Mouse (Mus musculus) MEL (cell line): ENCODE data around the gene Rprd1b. TPM values are rescaled to one million over a fixed set of nuclear protein-coding genes. Genes with fewer than 3 reads are reported as not detected.

Experiments used
- DNase-seq: peaks from one replicate; pipeline ENCODE4 v3.0.0; 2011; ENCODE audit warnings: low read depth, low spot score
- H3K27ac ChIP-seq: 2 replicates; pipeline ENCODE4 v1.5.1; 2012; ENCODE audit warnings: low read depth, mild to moderate bottlenecking, control low read depth, low read length, moderate library complexity; ENCODE audit not compliant: control insufficient read depth
- H3K27me3 ChIP-seq, 2 experiments: fragments of 150-350 bp in 1 of 2; sonication (generic) in 1 of 2; 2 replicates each; pipeline ENCODE4 v1.6.1; 2012; ENCODE audit warnings: low read length in 2 of 2, mild to moderate bottlenecking in 2 of 2, improper control_type of control experiment in 1 of 2, moderate library complexity in 1 of 2; ENCODE audit not compliant: insufficient read depth in 2 of 2, control insufficient read depth in 1 of 2
- H3K36me3 ChIP-seq, 2 experiments: 2 replicates each; pipeline ENCODE4 v1.6.1; 2012 to 2014; ENCODE audit warnings: low read length in 2 of 2, improper control_type of control experiment in 1 of 2, inconsistent platforms in 1 of 2, mild to moderate bottlenecking in 1 of 2; ENCODE audit not compliant: insufficient read depth in 2 of 2, control insufficient read depth in 1 of 2
- H3K4me1 ChIP-seq, 2 experiments: fragments of 150-350 bp in 1 of 2; sonication (generic) in 1 of 2; 2 replicates each; pipeline ENCODE4 v1.6.1; 2012; ENCODE audit warnings: low read length in 2 of 2, improper control_type of control experiment in 1 of 2, mild to moderate bottlenecking in 1 of 2; ENCODE audit not compliant: insufficient read depth in 2 of 2, control insufficient read depth in 1 of 2
- H3K4me3 ChIP-seq, 2 experiments: fragments of 150-350 bp in 1 of 2; sonication (generic) in 1 of 2; 2 replicates each; pipeline ENCODE4 v1.5.1; 2012; ENCODE audit warnings: low read depth in 2 of 2, low read length in 2 of 2, mild to moderate bottlenecking in 2 of 2, moderate library complexity in 2 of 2, control low read depth in 1 of 2, improper control_type of control experiment in 1 of 2; ENCODE audit not compliant: control insufficient read depth in 1 of 2, insufficient read depth in 1 of 2
- H3K79me2 ChIP-seq: 2 replicates; pipeline ENCODE4 v1.6.1; 2012; ENCODE audit warnings: mild to moderate bottlenecking, low read length, moderate library complexity; ENCODE audit not compliant: control insufficient read depth, poor library complexity, insufficient read depth
- H3K9ac ChIP-seq: 2 replicates; pipeline ENCODE4 v1.6.1; 2012; ENCODE audit warnings: low read depth, mild to moderate bottlenecking, control low read depth, low read length, moderate library complexity; ENCODE audit not compliant: control insufficient read depth, poor library complexity, severe bottlenecking
- H3K9me3 ChIP-seq: fragments of 150-350 bp; sonication (generic); replicated peaks from 2 replicates; pipeline ENCODE4 v1.6.1; 2012; ENCODE audit warnings: mild to moderate bottlenecking, low read length, improper control_type of control experiment, moderate library complexity; ENCODE audit not compliant: insufficient read depth
- BHLHE40 ChIP-seq: IDR thresholded peaks from 2 replicates; pipeline ENCODE4 v1.6.1; 2012; ENCODE audit warnings: low read depth, mild to moderate bottlenecking, inconsistent platforms, low read length, improper control_type of control experiment, borderline replicate concordance
- CHD1 ChIP-seq: IDR thresholded peaks from 2 replicates; pipeline ENCODE4 v1.6.1; 2012; ENCODE audit warnings: low read depth, mild to moderate bottlenecking, inconsistent platforms, low read length, improper control_type of control experiment
- CTCF ChIP-seq, 3 experiments: IDR thresholded peaks in 2 of 3; conservative IDR thresholded peaks in 1 of 3; 2 replicates each; pipeline ENCODE4 v1.5.1; 2011 to 2012; ENCODE audit warnings: low read length in 3 of 3, low read depth in 2 of 3, mild to moderate bottlenecking in 2 of 3, improper control_type of control experiment in 1 of 3, inconsistent platforms in 1 of 3, mixed read lengths in 1 of 3, moderate library complexity in 1 of 3; ENCODE audit not compliant: control insufficient read depth in 1 of 3, insufficient read depth in 1 of 3, poor library complexity in 1 of 3, severe bottlenecking in 1 of 3
- E2F4 ChIP-seq: IDR thresholded peaks from 2 replicates; pipeline ENCODE4 v1.6.1; 2011; ENCODE audit warnings: low read depth, low read length, improper control_type of control experiment, borderline replicate concordance
- ELF1 ChIP-seq: IDR thresholded peaks from 2 replicates; pipeline ENCODE4 v1.6.1; 2014; ENCODE audit warnings: low read depth, mild to moderate bottlenecking, inconsistent platforms, low read length, improper control_type of control experiment, moderate library complexity
- ETS1 ChIP-seq: IDR thresholded peaks from 2 replicates; pipeline ENCODE4 v1.6.1; 2012; ENCODE audit warnings: low read depth, mild to moderate bottlenecking, inconsistent platforms, low read length, improper control_type of control experiment, moderate library complexity
- GABPA ChIP-seq: IDR thresholded peaks from 2 replicates; pipeline ENCODE4 v1.6.1; 2012; ENCODE audit warnings: low read depth, mild to moderate bottlenecking, inconsistent platforms, low read length, improper control_type of control experiment, moderate library complexity
- HCFC1 ChIP-seq: IDR thresholded peaks from 2 replicates; pipeline ENCODE4 v1.6.1; 2012; ENCODE audit warnings: low read depth, mild to moderate bottlenecking, inconsistent platforms, low read length, improper control_type of control experiment, moderate library complexity
- JUND ChIP-seq: IDR thresholded peaks from 2 replicates; pipeline ENCODE4 v1.6.1; 2011; ENCODE audit warnings: low read depth, mild to moderate bottlenecking, improper control_type of control experiment, low read length
- KAT2A ChIP-seq: conservative IDR thresholded peaks from 2 replicates; pipeline ENCODE4 v1.6.1; 2012; ENCODE audit warnings: low read depth, low read length, improper control_type of control experiment, inconsistent platforms
- MAFK ChIP-seq: IDR thresholded peaks from 2 replicates; pipeline ENCODE4 v1.6.1; 2011; ENCODE audit warnings: low read depth, mild to moderate bottlenecking, low read length, improper control_type of control experiment, borderline replicate concordance
- MEF2A ChIP-seq: IDR thresholded peaks from 2 replicates; pipeline ENCODE4 v1.6.1; 2014; ENCODE audit warnings: low read depth, mild to moderate bottlenecking, inconsistent platforms, low read length, improper control_type of control experiment; ENCODE audit not compliant: poor library complexity, insufficient replicate concordance, severe bottlenecking; ENCODE audit errors: extremely low read depth
- MXI1 ChIP-seq: IDR thresholded peaks from 2 replicates; pipeline ENCODE4 v1.6.1; 2011; ENCODE audit warnings: mild to moderate bottlenecking, low read depth, low read length, improper control_type of control experiment
- POLR2AphosphoS2 ChIP-seq: IDR thresholded peaks from 2 replicates; pipeline ENCODE4 v1.6.1; 2011; ENCODE audit warnings: low read length, improper control_type of control experiment
- POLR2AphosphoS5 ChIP-seq: IDR thresholded peaks from 2 replicates; pipeline ENCODE4 v1.6.1; 2012; ENCODE audit warnings: low read depth, borderline replicate concordance, mild to moderate bottlenecking, inconsistent platforms, low read length, moderate library complexity, mixed read lengths
- RCOR1 ChIP-seq: IDR thresholded peaks from 2 replicates; pipeline ENCODE4 v1.6.1; 2012; ENCODE audit warnings: low read depth, mild to moderate bottlenecking, inconsistent platforms, low read length, improper control_type of control experiment
- TBP ChIP-seq: IDR thresholded peaks from 2 replicates; pipeline ENCODE4 v1.8.0; 2011; ENCODE audit warnings: low read depth, low read length, improper control_type of control experiment
- TCF12 ChIP-seq: IDR thresholded peaks from 2 replicates; pipeline ENCODE4 v1.6.1; 2014; ENCODE audit warnings: low read depth, mild to moderate bottlenecking, inconsistent platforms, low read length, improper control_type of control experiment, moderate library complexity
- USF2 ChIP-seq, 2 experiments: IDR thresholded peaks; 2 replicates each; pipeline ENCODE4 v1.6.1; 2011 to 2012; ENCODE audit warnings: improper control_type of control experiment in 2 of 2, low read length in 2 of 2, borderline replicate concordance in 1 of 2, inconsistent platforms in 1 of 2, low read depth in 1 of 2, mild to moderate bottlenecking in 1 of 2; ENCODE audit not compliant: insufficient read depth in 1 of 2
- ZMIZ1 ChIP-seq: IDR thresholded peaks from 2 replicates; pipeline ENCODE4 v1.6.1; 2012; ENCODE audit warnings: low read depth, mild to moderate bottlenecking, inconsistent platforms, low read length, improper control_type of control experiment, moderate library complexity
- polyA plus RNA-seq, 2 experiments: library from polyadenylated mRNA; stranded (reverse) in 1 of 2; unstranded in 1 of 2; fragments of >175 nt in 1 of 2; fragments of >200 nt in 1 of 2; gene quantifications; 2 replicates each; pipeline versions ENCODE4 v1.2.1 to v1.2.4; 2012; ENCODE audit warnings: low replicate concordance in 2 of 2, low read depth in 1 of 2; ENCODE audit not compliant: insufficient read length in 2 of 2, insufficient read depth in 1 of 2, missing spikeins in 1 of 2
- total RNA-seq: library from RNA; depleted of rRNA; stranded (reverse); fragments of 300-350 nt; gene quantifications from 2 replicates; pipeline ENCODE4 v1.2.3, GENCODE M21; 2012

The Rprd1b gene
- total and polyA plus RNA-seq, 3 experiments: 14.2 to 35.1 TPM; not detected in 1

DNA sequence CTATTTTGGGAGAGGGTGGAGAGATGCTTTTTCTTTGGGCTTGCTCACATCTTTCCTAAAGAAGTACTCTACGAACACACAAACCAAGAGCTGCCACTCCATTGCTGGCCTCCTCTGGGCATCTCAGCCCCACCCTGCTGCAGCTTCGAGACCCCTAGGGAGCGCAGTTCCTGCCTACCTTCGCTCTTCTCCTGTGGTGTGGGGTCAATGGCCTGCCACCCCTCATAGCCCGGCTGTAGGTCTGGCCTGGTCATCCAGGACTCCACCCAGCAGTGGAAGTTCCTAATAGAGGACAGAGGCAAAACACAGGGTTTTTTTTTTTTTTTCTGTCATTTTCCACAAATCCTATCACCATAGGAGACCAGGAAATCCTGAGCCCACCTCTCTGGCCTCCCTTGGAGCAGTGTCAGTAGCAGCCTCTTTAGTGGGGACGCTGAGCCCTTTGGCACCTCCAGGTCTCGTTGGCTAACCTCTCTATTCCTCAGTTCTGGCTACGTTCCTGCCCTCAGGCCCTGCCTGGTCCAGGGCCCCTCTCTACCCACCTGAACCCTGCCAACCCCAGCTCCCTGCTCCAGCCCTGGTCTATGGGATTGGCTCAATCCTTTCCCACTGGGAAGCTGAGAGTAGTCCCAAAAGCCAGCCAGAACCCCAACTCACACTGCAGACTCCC, 100.3 kb downstream of the Rprd1b start:
- TF ChIP-seq CTCF (IDR thresholded peaks at IDR 0.05 in 2 of 3, conservative IDR thresholded peaks at IDR 0.05 in 1 of 3; ENCODE audit: control insufficient read depth in 1 of 3, insufficient read depth in 1 of 3, low read depth in 2 of 3, low read length in 3 of 3, poor library complexity in 1 of 3, severe bottlenecking in 1 of 3) (no peak), CHD1 (no peak), E2F4 (no peak), POLR2AphosphoS5 (no peak), BHLHE40 (no peak), HCFC1 (no peak), TBP (no peak), MEF2A (no peak), MAFK (no peak), MXI1 (no peak), GABPA (no peak), POLR2AphosphoS2 (no peak), KAT2A (no peak), USF2 (IDR thresholded peaks at IDR 0.05; ENCODE audit: borderline replicate concordance in 1 of 2, insufficient read depth in 1 of 2, low read depth in 1 of 2, low read length in 2 of 2) (no peak), ELF1 (no peak), JUND (no peak), ZMIZ1 (no peak), RCOR1 (no peak), TCF12 (no peak), ETS1 (no peak)
- Histone ChIP-seq H3K9ac (no peak overlapping the region), H3K4me1 (no peaks in the 10 kb centered on the region), H3K27me3 (no peaks in the 10 kb centered on the region), H3K27ac (no peak overlapping the region), H3K4me3 (no peak overlapping the region), H3K9me3 (no peaks in the 10 kb centered on the region), H3K79me2 (no peaks in the 10 kb centered on the region), H3K36me3 (no peaks in the 10 kb centered on the region)
- DNase-seq: no peak
